Mouse (Mus musculus) forelimb bud, embryonic 11.5 days (tissue): Measurements from ENCODE around the gene Tardbp.
A peak's percentile ranks its signal among the peaks of the same experiment; 100 is the strongest.

Source experiments
- DNase-seq: peaks from one replicate; pipeline ENCODE4 v3.0.0-alpha.2; 2012; ENCODE audit warnings: low read depth, low spot score

Tardbp gene

DNA sequence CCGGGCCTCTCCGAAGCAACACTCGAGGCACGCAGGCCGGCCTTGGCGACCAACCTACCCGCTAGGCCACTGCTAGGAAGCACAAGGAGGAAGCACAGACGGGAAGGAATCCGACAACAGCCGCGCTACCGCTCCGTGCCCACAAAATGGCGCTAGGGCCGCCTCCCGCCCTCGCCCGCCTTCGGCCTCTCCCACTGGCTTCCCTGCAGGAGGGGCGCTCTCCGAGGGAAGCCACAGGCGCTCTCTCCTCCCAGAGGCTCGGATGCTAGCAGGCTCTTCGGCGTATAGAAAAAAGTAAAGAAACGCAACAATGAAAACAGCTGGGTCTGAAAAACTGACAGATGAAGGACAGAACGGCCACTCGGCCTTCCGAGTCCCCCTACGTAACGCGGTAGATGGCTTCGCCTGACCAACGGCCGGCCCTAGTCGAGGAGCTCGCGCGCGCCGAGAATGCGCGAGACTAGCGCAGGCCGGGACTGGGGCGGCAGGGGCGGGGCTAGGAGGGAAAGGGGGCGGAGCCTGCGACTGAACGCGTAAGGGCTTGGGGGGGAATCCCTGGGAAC, at the start of gene Tardbp:
Gene Tardbp (minus strand): TSS at position 397 of the 563 bp plus-strand sequence.
- peak; percentile 94 for DNase-seq

DNA sequence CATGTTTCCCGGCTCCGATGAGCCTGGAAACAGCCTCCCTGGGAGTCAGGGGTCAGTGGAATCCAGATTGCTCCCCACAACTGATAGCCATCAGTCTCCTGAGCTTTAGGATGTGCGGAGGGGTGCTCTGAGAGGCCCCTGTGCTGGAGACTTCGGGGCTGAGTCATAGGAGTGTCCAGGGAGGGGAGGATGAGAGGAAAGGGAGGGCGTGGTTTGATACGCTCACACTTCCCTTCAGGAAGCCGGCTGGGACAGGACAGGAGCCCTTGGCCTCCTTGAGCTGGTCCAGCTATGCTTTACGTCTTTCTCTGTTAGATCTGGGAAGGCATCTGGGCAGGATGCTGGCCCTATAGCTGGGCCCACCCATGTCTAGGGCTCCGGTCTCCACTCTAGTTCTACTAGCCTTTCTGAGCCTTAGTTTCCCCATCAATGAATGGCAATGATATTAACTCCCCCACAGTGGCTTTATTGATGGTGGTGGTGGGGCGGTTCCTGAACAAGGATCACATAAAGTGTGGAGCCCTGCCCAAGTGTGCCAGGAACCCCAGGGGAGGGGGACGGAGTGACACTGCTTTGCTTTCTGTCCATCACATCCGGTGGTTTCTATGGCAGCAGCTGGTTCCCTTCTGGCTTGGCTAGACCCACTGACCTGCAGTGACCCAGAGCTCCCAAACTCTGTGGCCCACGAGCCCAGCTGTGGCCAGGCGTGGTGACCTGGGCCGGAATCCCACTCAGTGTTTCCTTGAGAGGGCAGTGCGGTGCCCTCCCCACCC, 49.6 kb upstream of the Tardbp start:
- no peak for DNase-seq

DNA sequence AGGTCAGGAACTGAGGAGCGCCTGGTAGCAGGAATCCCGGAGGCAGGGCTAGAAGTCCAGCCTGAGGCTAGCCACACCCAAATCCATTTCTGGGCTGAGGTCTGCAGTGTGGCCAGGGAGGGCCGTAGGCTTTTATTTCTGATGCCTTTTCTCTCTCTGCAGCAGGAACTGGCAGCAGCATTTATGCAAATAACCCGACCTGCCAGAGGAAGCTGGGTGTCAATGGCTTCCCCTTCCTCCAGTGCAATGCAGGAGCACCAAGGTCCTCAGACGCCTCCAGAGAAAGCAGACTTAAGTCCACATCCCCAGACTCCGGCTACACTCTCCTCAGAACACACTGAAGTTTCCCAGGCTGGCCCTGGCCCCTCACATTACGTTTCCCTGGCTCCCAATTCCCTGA, 48.2 kb upstream of the Tardbp start:
- no peak for DNase-seq

DNA sequence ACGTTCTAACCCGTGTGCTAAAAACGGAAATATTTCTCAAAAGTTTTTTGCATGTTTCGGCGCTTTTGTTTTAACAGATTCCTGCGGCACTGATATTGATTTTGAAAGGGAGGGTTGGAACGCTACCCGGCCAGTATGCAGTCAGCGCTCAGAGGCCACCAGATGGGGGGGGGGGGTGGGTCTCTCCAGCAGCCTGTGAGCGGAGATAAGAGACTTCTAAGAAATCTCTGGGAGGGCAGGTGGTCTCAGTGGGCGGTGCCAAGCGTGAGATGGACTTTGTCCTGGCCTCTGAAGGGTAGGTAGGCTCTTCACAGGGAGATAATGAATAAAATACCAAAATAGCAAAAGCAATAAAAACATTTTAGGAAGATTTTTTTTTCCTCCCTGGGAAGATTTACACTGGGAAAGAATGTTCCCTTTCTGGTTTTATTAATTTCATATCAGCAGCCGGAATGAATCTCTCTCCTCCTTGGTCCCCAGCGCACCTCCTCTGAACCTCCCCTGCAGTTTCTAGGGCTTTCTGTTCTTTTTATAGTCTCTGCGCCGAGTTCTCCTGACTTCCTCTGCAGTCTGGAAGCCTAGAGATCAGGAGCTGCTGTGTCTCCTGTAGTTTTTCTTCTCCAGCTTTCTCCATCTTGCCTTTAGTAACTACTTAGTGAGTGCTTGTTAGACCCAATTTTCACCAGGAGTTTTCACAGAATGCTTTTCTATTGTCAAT, 44.6 kb upstream of the Tardbp start:
- DNase-seq = no peak

DNA sequence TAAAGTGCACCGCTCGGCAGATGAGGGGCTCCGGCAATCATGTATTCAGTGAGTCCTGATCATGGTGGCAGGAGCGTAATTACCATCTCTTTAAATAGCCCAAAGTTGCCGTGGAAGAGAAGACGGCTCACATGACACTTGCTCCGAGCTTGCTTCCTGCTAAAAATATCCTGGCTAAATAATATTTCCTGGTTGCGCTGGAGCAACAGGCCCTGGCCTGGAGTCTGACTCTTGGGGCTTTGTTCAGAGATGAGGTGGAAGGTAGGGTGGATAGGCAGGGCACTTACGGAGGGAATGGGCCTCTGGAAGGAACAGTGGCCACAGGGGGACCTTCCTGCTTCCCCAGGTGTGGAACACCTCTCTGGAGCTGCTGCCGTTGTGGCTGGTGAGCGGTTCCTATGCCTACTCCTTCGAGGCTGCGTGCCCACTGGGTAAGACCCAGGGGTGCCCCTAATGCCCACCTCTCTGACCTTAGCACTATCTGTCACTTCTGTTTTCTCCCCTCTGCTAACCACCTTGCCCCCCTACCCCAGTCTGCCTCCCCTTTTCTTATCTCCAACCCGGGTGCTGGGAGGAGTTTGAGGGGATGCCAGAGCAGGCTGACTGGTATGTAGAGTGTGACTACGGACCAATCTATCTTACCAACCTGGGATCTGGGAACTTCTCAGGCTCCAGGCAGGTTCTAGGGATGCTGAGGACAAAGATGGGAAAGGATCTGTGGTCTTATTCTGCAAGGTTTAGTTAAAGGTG, 40.4 kb upstream of the Tardbp start:
- DNase-seq = no peak

DNA sequence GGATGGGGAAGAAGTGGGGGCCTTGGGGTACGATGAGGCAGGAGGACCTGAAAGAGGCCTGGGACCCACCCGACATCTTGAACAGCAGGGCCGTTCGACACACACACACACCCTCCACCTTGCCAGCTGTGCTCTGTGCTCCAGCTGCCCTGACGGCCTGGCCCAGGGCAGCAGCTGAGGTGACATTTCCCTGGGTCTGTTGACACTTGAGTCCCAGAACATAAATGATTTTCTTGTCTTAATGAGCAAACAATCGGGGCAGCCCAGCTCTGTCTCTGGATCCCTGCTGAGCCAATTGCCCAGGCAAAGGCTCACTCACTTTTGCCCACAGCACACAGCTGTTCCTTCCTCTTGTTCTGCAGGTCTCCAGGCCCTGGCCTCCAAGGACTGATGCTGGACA, 37.2 kb upstream of the Tardbp start:
- no peak for DNase-seq

DNA sequence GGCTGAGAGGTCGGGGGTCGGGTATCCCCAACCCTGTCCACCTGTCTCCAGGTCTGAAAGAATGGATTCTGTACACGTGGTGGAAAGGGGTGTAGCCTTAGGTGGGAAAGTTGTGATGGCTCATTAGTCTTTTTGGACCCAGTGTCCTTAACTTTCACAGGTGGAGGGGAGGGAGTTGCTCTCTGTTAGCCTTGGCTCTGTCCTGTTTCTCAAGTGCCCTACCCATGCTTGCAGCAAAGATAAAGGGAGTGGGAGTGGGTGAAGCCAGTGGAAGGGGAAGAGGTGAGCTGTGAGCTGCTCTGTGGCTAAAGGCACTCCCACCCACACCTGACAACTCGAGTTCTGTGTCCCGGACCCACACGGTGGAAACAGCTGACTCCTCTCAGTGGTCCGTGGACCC, 36.5 kb upstream of the Tardbp start:
- no peak for DNase-seq

GRCm38 (mm10) chr4:148662168-148662965, 35.5 kb upstream of the Tardbp start:
- peak; percentile 72 for DNase-seq

GRCm38 (mm10) chr4:148660174-148660573, 33.4 kb upstream of the Tardbp start:
- DNase-seq = no peak

GRCm38 (mm10) chr4:148657776-148658175, 31.0 kb upstream of the Tardbp start:
- no peak for DNase-seq

GRCm38 (mm10) chr4:148656691-148657258, 30.0 kb upstream of the Tardbp start:
- no peak for DNase-seq

DNA sequence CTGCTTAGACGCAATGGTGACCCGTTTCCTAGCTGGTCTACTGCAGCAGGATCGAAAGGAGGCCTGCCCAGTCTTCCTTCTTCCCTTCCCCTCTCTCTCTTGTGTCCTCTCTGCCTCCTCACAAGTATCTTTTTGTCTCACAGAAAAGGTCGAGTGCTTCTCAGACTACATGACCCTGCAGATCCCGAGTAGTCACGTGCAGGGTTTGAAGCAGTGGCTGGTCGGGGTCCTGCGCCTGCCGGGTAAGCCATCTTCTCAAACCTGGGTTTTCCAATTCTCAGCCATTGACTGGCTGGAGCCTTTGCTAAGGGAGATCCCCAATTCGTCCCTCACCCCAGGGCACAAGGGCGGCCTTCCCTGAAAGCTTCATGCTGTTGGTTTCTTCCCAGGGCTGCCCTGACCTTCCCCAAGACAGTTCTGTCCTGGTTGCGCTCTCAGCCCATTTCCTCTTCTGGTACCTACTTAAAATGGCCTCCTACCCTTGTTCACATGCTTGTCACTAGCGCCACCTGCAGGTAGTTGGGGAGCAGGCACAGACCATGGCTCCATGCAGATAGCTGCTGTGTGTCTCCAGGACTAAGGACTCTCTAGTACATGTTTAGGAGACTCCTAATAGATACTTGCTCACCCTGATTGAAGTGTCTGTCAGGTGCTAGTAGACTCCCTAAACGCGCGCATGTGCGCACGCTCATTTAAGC, 28.0 kb upstream of the Tardbp start:
- DNase-seq = no peak

DNA sequence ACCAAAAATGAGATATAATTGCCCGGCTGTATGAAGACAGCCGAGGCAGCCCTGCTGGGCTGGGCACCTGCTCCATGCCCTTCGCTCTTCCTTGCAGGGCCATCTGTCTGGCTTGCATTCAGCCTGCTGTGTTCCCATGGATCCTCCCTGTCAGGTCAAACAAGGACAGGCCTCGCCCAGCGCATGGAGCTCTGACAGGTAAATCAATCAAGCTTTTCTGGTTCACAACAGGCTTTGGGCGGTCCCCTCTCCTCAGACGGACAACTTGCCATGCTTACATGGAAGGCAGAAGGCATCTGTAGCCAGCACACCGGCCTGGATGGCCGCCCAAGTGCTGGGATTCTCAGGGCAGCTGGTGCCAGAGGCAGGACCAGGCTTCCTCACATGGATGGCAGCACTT, 24.2 kb upstream of the Tardbp start:
- DNase-seq = no peak

DNA sequence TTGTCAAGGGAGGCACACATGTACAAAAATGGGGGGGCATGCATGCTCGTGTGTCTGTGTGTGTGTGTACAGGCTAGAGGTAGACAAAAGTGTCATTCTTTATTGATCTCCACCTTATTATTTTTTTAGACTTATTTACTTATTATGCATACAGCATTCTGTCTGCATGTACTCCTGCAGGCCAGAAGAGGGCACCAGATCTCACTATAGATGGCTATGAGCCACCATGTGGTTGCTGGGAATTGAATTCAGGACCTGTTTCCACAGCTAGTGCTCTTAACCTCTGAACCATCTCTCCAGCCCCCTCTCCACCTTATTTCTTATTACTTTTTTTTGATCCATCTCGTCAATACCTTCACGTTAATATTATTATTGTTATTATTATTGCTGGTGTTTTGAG, 22.5 kb upstream of the Tardbp start:
- no peak for DNase-seq

- no peak for DNase-seq
These were observed 19.8 kb upstream of the Tardbp start for GRCm38 (mm10) chr4:148646616-148647015.

- DNase-seq = no peak
These were observed 18.1 kb upstream of the Tardbp start for GRCm38 (mm10) chr4:148644926-148645325.

GRCm38 (mm10) chr4:148644157-148644511, 17.3 kb upstream of the Tardbp start:
- DNase-seq = peak; percentile 70

- no peak for DNase-seq
These were observed 16.7 kb upstream of the Tardbp start, which contains the start of gene Gm572 for GRCm38 (mm10) chr4:148643291-148644156. Gm572 (plus strand) TSS chr4:148643317.

DNA sequence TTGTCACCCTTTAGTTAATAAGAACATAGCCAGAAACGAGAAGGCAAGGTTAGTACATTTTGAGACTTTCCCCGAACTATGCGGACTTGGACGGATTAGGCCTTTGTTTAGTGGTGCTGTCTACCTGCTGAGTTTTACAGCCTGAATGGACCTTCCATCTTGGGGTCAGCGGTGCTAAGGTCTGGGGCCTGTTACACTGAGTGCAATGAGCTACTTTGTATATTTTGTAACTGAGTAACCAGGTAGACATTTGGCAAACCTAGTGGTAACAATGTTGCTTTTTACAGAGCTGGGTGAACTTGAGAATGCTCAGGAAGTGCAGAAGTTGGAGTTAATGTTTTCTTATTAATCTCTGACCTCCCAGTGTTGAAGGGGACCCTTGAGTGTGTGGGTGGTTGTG, 14.3 kb upstream of the Tardbp start:
- DNase-seq = no peak
